Mouse (Mus musculus): ENCODE data around the gene Tbc1d23. TPM values are rescaled to one million over a fixed set of nuclear protein-coding genes. Genes with fewer than 3 reads are reported as not detected.

The Tbc1d23 gene
- polyA plus RNA-seq, 1 experiment from 2014 or later = 30.0 TPM

GRCm38 (mm10) chr16:57151437-57151836 is 79.9 kb downstream of the Tbc1d23 start:
- Histone ChIP-seq H3K9ac (replicated peaks) (no peak overlapping the region), H3K36me3 (peaks cover 54% of the 10 kb centered on the region), H3K27ac (replicated peaks) (no peak overlapping the region), H3K9me3 (no peaks in the 10 kb centered on the region), H3K4me2 (replicated peaks) (no peak overlapping the region), H3K4me3 (no peak overlapping the region), H3K27me3 (no peaks in the 10 kb centered on the region), H3K4me1 (no peaks in the 10 kb centered on the region)
- no peak for ATAC-seq (ENCODE audit: low FRiP score, low read depth)
- WGBS = 98% methylated on average over 4 of the region's 4 CpGs

GRCm38 (mm10) chr16:57144741-57145140 is 86.6 kb downstream of the Tbc1d23 start:
- Histone ChIP-seq H3K27me3 (no peaks in the 10 kb centered on the region), H3K9me3 (no peaks in the 10 kb centered on the region), H3K36me3 (peaks cover 45% of the 10 kb centered on the region), H3K9ac (replicated peaks) (no peak overlapping the region), H3K4me3 (no peak overlapping the region), H3K27ac (replicated peaks) (no peak overlapping the region), H3K4me1 (no peaks in the 10 kb centered on the region), H3K4me2 (replicated peaks) (no peak overlapping the region)
- 97% methylated on average over 5 of the region's 5 CpGs for WGBS
- no peak for ATAC-seq (ENCODE audit: low FRiP score, low read depth)

- no peak overlapping the region for H3K9ac ChIP-seq (replicated peaks)
- H3K27ac ChIP-seq (replicated peaks) = no peak overlapping the region
- WGBS = 92% methylated on average over 6 of the region's 6 CpGs
- H3K4me3 ChIP-seq = no peak overlapping the region
- no peaks in the 10 kb centered on the region for H3K27me3 ChIP-seq
- H3K9me3 ChIP-seq = no peaks in the 10 kb centered on the region
- peaks cover 33% of the 10 kb centered on the region for H3K36me3 ChIP-seq
- no peak for ATAC-seq (ENCODE audit: low FRiP score, low read depth)
- peaks cover 5% of the 10 kb centered on the region; the same call in 1 of the 2 replicates for H3K4me1 ChIP-seq
- H3K4me2 ChIP-seq (replicated peaks) = no peak overlapping the region
Measured at GRCm38 (mm10) chr16:57133611-57134010, 97.7 kb downstream of the Tbc1d23 start.

- Histone ChIP-seq H3K27me3 (no peaks in the 10 kb centered on the region), H3K27ac (replicated peaks) (no peak overlapping the region), H3K9ac (replicated peaks) (no peak overlapping the region), H3K36me3 (peaks cover 31% of the 10 kb centered on the region), H3K4me2 (replicated peaks) (no peak overlapping the region), H3K4me1 (peaks cover 5% of the 10 kb centered on the region; the same call in 1 of the 2 replicates), H3K4me3 (no peak overlapping the region), H3K9me3 (no peaks in the 10 kb centered on the region)
- WGBS = 91% methylated on average over 1 of the region's 1 CpGs
- ATAC-seq (ENCODE audit: low FRiP score, low read depth) = no peak
Measured at GRCm38 (mm10) chr16:57132326-57132725, 99.0 kb downstream of the Tbc1d23 start.

GRCm38 (mm10) chr16:57131544-57131943 is 99.8 kb downstream of the Tbc1d23 start:
- 51% methylated on average over 4 of the region's 4 CpGs for WGBS
- no peak overlapping the region for H3K4me3 ChIP-seq
- peaks cover 23% of the 10 kb centered on the region; the same call in 1 of the 2 replicates for H3K36me3 ChIP-seq
- ATAC-seq (ENCODE audit: low FRiP score, low read depth) = no peak
- H3K4me1 ChIP-seq = peaks cover 5% of the 10 kb centered on the region; the same call in 1 of the 2 replicates
- no peak overlapping the region for H3K4me2 ChIP-seq (replicated peaks)
- H3K27ac ChIP-seq (replicated peaks) = no peak overlapping the region
- no peaks in the 10 kb centered on the region for H3K9me3 ChIP-seq
- H3K27me3 ChIP-seq = no peaks in the 10 kb centered on the region
- H3K9ac ChIP-seq (replicated peaks) = no peak overlapping the region

GRCm38 (mm10) chr16:57130752-57131400 is 100.4 kb downstream of the Tbc1d23 start:
- 82% methylated on average over 3 of the region's 3 CpGs for WGBS
- peaks cover 19% of the 10 kb centered on the region; the same call in 1 of the 2 replicates for H3K36me3 ChIP-seq
- H3K27ac ChIP-seq (replicated peaks) = no peak overlapping the region
- H3K27me3 ChIP-seq = no peaks in the 10 kb centered on the region
- no peak overlapping the region for H3K4me3 ChIP-seq
- no peak overlapping the region for H3K9ac ChIP-seq (replicated peaks)
- H3K4me1 ChIP-seq = peaks cover 5% of the 10 kb centered on the region; the same call in 1 of the 2 replicates
- no peak overlapping the region for H3K4me2 ChIP-seq (replicated peaks)
- no peaks in the 10 kb centered on the region for H3K9me3 ChIP-seq
- ATAC-seq (ENCODE audit: low FRiP score, low read depth) = no peak

GRCm38 (mm10) chr16:57127825-57128224 is 103.5 kb downstream of the Tbc1d23 start:
- 0 out of 2 replicates have a peak, but pooled peaks cover 6% of the 10 kb centered on the region for H3K36me3 ChIP-seq
- peaks cover 16% of the 10 kb centered on the region for H3K4me1 ChIP-seq
- no peak overlapping the region for H3K4me2 ChIP-seq (replicated peaks)
- H3K27me3 ChIP-seq = no peaks in the 10 kb centered on the region
- 77% methylated on average over 2 of the region's 2 CpGs for WGBS
- ATAC-seq (ENCODE audit: low FRiP score, low read depth) = no peak
- no peak overlapping the region for H3K27ac ChIP-seq (replicated peaks)
- no peak overlapping the region for H3K9ac ChIP-seq (replicated peaks)
- no peak overlapping the region for H3K4me3 ChIP-seq
- no peaks in the 10 kb centered on the region for H3K9me3 ChIP-seq

GRCm38 (mm10) chr16:57126268-57126667 is 105.0 kb downstream of the Tbc1d23 start:
- Histone ChIP-seq H3K27me3 (no peaks in the 10 kb centered on the region), H3K9me3 (no peaks in the 10 kb centered on the region), H3K36me3 (0 out of 2 replicates have a peak, but pooled peaks cover 6% of the 10 kb centered on the region), H3K4me3 (no peak overlapping the region), H3K27ac (replicated peaks) (no peak overlapping the region), H3K4me2 (replicated peaks) (no peak overlapping the region), H3K4me1 (peaks cover 22% of the 10 kb centered on the region), H3K9ac (replicated peaks) (no peak overlapping the region)
- WGBS = 75% methylated on average over 4 of the region's 4 CpGs
- no peak for ATAC-seq (ENCODE audit: low FRiP score, low read depth)

GRCm38 (mm10) chr16:57122682-57123445 is 108.4 kb downstream of the Tbc1d23 start:
- ATAC-seq (ENCODE audit: low FRiP score, low read depth) = no peak
- Histone ChIP-seq H3K4me2 (replicated peaks) (peak overlapping the region; percentile 76), H3K27me3 (no peaks in the 10 kb centered on the region), H3K27ac (replicated peaks) (no peak overlapping the region), H3K4me3 (peak overlapping the region; percentile 99), H3K9ac (replicated peaks) (peak overlapping the region; percentile 97), H3K9me3 (no peaks in the 10 kb centered on the region), H3K36me3 (0 out of 2 replicates have a peak, but pooled peaks cover 5% of the 10 kb centered on the region), H3K4me1 (peaks cover 19% of the 10 kb centered on the region)
- WGBS = 63% methylated on average over 6 of the region's 6 CpGs

GRCm38 (mm10) chr16:57121816-57122415 is 109.4 kb downstream of the Tbc1d23 start:
- Histone ChIP-seq H3K27ac (replicated peaks) (peak overlapping the region; percentile 88), H3K9me3 (no peaks in the 10 kb centered on the region), H3K36me3 (no peaks in the 10 kb centered on the region), H3K4me3 (peak overlapping the region; percentile 99), H3K9ac (replicated peaks) (peak overlapping the region; percentile 97), H3K4me1 (peaks cover 19% of the 10 kb centered on the region), H3K4me2 (replicated peaks) (peak overlapping the region; percentile 76), H3K27me3 (no peaks in the 10 kb centered on the region)
- WGBS = under 1% methylated on average over 59 of the region's 59 CpGs
- ATAC-seq (ENCODE audit: low FRiP score, low read depth) = no peak; the same call in none of the 2 replicates

- Histone ChIP-seq H3K4me1 (peaks cover 19% of the 10 kb centered on the region), H3K9ac (replicated peaks) (peak within 1 kb of the TSS; percentile 97), H3K4me2 (replicated peaks) (peak within 1 kb of the TSS; percentile 76), H3K27me3 (no peaks in the 10 kb centered on the region), H3K4me3 (peak within 1 kb of the TSS; percentile 99), H3K36me3 (no peaks in the 10 kb centered on the region), H3K9me3 (no peaks in the 10 kb centered on the region), H3K27ac (replicated peaks) (peak within 1 kb of the TSS; percentile 88)
- ATAC-seq (ENCODE audit: low FRiP score, low read depth) = peak; percentile 100
- WGBS = under 1% methylated on average over 35 of the region's 37 CpGs
Measured at GRCm38 (mm10) chr16:57120913-57121815, 110.1 kb downstream of the Tbc1d23 start, which contains the start of gene Tomm70a. TSS of gene Tomm70a (plus strand) at chr16:57121703.
